Mouse (Mus musculus): Measurements from ENCODE around the gene Ttc28.

GRCm38 (mm10) chr5:111290071-111290470 lies 410.5 kb downstream of the Ttc28 start:
- TF ChIP-seq CTCF (IDR thresholded peaks at IDR 0.05; ENCODE audit: control insufficient read depth, insufficient read depth, insufficient read length), result no peak
- no peak for TF ChIP-seq MAX (IDR thresholded peaks at IDR 0.05)
- no peak for TF ChIP-seq CEBPB (IDR thresholded peaks at IDR 0.05; ENCODE audit: low read depth)
- TF ChIP-seq MYOG (IDR thresholded peaks at IDR 0.05; ENCODE audit: control insufficient read depth, extremely low read depth, insufficient read length), result no peak
- no peak for TF ChIP-seq USF1 (IDR thresholded peaks at IDR 0.05; ENCODE audit: low read depth)
